Mouse (Mus musculus) spleen, embryonic (tissue): ENCODE results near the gene Cbfa2t2.
"Not testable (repeated sequence)": the region's sequence is repeated elsewhere in the genome, so short reads cannot be mapped to it uniquely, and the experiment has no call there.

Experiments
- CTCF ChIA-PET: fragments of 350-600 bp; sonication (Branson Sonifier 250); formaldehyde crosslinking; loops from one replicate; lab custom pipeline; 2022; lab: Charles Lee

The Cbfa2t2 gene

DNA sequence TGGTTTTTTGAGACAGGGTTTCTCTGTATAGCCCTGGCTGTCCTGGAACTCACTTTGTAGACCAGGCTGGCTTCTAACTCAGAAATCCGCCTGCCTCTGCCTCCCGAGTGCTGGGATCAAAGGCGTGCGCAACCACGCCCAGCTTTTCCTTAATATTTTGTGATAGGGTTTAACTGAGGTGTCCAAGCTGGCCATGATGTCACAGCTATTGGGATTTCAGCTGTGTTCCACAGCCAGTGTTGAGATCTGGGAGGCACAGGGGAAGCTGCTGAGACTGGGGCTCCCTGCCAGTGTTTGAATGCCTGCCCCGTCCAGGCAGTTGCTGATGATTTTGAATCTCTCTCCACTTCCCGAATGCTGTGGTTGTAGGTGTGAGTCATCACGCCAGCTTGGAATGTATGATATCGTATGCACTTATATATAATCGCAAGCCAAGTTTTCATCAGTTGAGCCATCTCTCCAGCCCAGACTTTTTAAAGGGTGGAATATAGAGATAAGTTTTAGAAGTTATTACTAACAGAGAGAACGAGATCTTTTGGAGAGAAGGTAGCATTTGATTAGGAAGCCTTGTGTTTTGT lies 27.4 kb downstream of the Cbfa2t2 start:
- CTCF ChIA-PET, result no interaction called here

DNA sequence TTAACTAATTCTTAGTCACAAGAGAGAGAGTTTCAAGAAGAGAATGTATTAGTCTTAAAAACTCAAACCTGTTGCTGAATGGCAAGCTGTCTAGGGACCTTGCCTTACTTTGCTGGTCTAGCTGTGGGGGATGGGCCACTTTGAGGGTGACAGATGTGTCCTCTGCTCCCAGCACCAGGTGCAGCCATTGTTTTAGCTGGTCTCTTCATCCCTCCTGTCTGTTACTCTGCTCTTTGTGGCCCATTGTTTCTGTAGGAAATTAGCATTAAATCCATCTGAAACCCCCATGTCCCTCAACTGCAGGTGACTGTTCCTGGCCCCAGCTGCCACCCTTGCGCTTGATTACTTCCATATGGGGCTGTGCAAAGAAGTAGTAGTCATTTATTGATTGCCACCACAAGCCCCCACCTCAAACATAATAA lies 29.6 kb downstream of the Cbfa2t2 start:
- CTCF ChIA-PET, result interaction anchor here (0.6 kb wide), 1 partner anchor 37 kb away, joined by 3 read pairs; no protein-coding TSS in a partner anchor

DNA sequence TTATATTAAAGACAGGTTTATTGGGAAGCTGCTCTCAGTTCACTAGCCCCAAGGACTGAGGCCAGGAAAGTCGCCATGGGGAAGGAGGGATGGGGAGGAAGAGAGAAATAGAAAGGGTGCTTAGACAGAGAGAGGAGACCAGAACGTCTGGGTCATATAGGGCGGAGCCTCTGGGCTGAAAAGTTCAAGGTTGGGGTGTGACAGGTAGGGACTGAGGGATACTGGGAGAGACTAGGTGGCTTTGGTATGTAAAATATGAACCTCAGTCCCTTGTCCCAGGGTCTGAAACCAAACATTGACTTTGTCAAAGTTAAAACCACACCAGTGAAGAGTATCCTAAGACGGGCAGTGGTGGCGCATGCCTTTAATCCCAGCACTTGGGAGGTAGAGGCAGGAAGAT lies 30.9 kb downstream of the Cbfa2t2 start:
- CTCF ChIA-PET, result interaction anchor here (0.5 kb wide), 1 partner anchor 38 kb away, joined by 3 read pairs; no protein-coding TSS in a partner anchor

- CTCF ChIA-PET, result no interaction called here
Observed at GRCm38 (mm10) chr2:154474251-154475061, 38.2 kb downstream of the Cbfa2t2 start.

DNA sequence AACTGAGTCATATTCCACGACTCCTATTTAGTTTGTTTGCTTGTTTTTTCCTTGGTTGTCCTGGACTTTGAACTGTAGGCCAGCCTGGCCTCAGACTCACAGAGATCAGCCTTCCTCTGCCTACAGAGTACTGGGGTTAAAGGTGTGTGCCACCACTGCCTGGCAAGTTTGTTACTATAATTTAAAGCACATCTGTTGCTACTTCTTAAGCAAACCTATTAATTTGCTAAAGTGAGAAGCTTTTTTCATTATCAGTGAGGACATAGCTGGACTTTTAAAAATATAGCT lies 38.7 kb downstream of the Cbfa2t2 start:
- CTCF ChIA-PET, result no interaction called here

GRCm38 (mm10) chr2:154475861-154476260 lies 39.6 kb downstream of the Cbfa2t2 start:
- CTCF ChIA-PET, result no interaction called here

DNA sequence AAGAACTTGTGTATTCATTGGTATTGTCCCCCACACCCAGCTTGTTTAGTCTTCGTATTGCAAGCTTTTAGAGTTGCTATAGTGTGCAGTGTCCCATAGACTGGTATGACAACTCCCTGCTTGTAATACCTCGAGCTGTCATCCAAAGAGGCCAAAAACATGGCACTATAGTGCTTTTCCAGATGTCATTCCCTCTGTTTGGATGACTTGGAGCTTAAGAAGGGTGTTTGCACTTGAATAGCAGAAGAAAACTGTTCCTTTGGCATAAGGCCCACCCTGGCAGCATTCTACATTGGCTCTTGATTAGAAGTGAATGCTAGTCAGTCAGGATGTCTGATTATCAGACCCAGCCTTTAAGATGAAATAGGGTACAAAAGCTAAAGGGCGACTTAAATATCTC lies 40.7 kb downstream of the Cbfa2t2 start:
- CTCF ChIA-PET, result no interaction called here

- CTCF ChIA-PET, result no interaction called here
Observed at GRCm38 (mm10) chr2:154491788-154492187, 55.5 kb downstream of the Cbfa2t2 start.

GRCm38 (mm10) chr2:154493559-154493958 lies 57.3 kb downstream of the Cbfa2t2 start:
- CTCF ChIA-PET, result not testable (repeated sequence)

DNA sequence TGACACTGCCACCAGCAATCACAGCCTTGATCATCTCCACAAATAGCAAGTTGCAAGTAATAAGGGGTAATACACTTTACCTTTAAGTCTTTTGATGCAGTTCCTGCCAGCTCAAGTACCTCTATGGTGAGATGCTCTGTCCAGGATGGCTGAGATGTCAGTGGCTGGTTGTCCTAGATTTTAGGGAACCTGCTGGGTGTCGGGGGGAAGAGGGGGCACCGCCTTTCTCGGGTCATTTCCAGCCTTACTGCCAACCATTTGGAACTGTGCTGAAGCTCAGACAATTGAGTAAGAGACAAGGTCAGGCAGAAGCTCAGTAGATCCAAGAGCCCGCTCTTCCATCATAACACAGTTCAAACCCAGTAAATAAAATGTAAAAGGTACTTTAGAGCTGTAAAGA lies 58.7 kb downstream of the Cbfa2t2 start:
- CTCF ChIA-PET, result no interaction called here

DNA sequence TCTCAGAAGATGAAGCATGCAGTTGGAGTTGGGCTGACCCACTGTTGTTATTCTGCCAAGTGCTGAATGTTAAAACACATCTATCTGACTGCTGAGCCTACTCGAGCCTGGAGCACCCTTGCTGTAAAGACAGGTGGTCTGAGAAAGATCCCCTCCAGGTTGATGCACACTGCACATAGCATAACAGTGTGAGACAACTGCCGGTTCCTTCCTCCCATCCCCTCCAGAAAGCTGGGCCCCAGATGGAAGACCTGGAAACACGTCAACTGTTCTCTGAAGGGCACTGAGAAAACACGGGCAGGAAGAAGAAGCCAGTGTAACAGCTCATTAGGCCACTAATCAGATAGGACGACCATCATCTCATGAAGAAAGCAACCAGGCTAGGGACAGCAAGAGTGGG lies 62.3 kb downstream of the Cbfa2t2 start:
- CTCF ChIA-PET, result no interaction called here

DNA sequence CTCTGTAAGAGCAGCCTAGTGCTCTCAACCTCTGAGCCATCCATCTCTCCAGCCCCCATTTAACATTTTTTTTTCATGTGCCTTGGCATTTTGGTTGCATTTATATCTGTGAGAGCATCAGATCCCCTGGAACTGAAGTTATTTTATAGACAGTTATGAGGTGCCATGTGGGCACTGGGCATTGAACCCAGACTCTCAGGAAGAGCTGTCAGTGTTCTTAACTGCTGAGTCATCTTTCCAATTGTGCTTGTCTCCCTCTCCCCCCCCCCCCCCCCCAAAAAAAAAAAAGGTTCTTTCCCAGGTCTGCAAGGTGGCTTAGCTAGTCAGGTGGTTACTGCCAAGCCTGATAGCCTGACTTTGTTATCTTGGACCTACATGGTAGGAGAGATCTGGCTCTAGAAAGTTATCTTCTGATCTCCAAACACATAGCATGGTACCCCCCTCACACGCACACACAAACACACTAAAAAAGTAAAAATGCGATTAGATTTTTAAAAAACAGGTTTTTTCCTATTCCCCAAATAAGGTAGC lies 63.5 kb downstream of the Cbfa2t2 start:
- CTCF ChIA-PET, result no interaction called here

GRCm38 (mm10) chr2:154500758-154501157 lies 64.5 kb downstream of the Cbfa2t2 start:
- CTCF ChIA-PET, result no interaction called here

DNA sequence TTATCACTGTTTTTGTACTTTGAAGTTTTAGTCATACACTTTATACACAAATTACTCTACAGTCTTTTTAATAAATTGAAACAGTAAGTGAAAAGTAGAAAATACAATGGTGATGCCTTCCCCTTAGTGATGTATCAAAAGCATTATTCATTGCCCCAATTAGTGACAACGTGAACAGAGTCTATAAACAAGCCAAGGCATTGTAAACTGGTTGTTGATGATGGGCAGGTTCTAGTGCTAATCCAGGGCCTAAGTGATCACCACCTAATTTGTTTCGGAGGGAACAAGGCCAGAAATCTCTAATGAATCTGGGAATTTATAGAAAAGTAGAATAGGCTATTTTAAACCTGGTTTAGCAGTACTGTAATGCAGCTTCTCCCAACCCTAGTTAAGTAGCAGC lies 70.8 kb downstream of the Cbfa2t2 start:
- CTCF ChIA-PET, result no interaction called here

DNA sequence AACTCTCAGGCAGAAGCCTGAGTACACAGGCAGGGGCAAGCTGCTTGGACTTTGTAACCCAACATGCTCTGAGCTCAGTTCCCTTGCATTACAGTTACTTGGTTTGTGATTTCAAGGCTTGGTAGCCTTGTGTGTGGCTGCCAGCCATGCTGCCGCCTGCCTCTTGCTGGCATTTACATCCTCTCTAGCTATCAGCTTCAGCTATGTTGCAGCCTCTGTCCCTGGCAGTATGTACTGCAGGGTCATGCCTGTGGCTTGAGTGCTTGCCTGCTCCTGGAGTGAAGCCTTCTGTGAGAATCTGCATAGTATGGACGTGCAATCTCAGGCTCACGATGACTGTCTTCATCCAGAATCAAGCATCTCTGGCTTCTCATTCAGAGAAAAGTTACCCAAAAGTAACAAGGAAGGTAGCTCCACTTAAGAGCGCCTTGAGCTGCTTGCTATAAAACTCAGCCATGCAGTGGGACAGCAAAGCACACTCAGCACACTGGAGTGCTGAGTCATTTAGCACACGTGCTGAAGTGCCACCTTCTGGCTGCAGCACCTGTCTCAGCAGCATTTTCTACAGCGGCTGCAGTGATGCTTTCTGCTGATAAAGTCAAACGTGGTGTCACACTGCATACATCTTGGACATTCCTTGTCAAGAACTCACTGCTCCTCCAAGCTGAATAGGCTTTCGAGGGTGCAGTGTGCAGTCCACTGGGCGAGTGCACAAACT lies 71.4 kb downstream of the Cbfa2t2 start:
- CTCF ChIA-PET, result no interaction called here

GRCm38 (mm10) chr2:154508450-154508849 lies 72.2 kb downstream of the Cbfa2t2 start:
- CTCF ChIA-PET, result no interaction called here

GRCm38 (mm10) chr2:154510141-154510540 lies 73.9 kb downstream of the Cbfa2t2 start:
- CTCF ChIA-PET, result no interaction called here

GRCm38 (mm10) chr2:154516944-154517343 lies 80.7 kb downstream of the Cbfa2t2 start:
- CTCF ChIA-PET, result no interaction called here

DNA sequence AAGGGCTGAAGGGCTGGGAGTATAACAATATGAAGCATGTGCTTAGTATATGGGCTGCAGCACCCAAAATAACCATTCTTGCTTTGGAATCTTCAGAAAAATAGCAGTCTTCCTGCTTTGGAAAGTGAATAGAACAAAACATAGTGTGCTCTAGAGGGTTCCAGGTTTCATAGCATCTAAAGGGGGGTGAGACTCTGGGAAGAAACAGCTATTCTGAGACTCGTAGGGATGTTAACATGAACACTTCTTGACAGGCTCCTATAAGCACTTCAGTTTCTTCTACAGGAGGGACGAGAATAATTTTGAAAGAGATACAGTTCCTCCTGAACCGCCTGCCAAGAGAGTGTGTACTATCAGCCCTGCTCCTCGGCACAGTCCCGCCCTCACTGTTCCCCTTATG lies 81.1 kb downstream of the Cbfa2t2 start:
- CTCF ChIA-PET, result no interaction called here

DNA sequence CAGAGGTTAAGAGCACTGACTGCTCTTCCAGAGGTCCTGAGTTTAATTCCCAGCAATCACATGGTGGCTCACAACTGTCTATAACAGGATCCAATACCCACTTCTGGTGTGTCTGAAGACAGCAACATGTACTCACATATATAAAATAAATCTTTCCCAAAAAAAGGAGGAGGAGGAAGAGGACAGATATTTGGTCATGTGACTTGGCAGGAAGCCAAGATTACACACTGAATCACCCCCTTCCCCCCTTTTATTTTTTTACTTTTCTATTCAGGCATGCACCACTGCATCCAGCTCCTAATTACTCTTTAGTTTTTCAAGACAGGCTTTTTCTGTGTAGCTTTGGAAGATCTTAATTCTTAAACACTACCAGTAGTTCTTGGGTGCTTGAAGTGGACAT lies 85.2 kb downstream of the Cbfa2t2 start:
- CTCF ChIA-PET, result no interaction called here

GRCm38 (mm10) chr2:154522334-154522733 lies 86.1 kb downstream of the Cbfa2t2 start:
- CTCF ChIA-PET, result no interaction called here

DNA sequence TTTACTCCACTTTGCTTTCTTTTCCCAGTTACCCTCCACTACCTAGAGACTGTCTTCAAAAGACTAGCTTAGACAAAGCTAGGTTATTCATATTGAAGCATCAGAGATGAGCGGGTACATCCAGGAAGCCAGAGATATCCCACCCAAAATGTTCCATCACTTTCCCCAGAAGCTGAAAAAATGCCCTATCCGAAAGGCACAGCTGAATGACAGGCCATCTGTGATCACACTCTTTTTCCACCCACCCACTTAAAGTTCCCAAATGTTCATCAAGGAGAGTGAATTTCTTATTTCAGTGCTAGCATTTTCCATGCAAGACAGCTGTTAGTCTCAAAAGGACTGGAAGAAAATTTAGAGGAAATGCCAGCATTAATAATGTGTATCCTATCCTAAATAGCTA lies 89.0 kb downstream of the Cbfa2t2 start:
- CTCF ChIA-PET, result no interaction called here

DNA sequence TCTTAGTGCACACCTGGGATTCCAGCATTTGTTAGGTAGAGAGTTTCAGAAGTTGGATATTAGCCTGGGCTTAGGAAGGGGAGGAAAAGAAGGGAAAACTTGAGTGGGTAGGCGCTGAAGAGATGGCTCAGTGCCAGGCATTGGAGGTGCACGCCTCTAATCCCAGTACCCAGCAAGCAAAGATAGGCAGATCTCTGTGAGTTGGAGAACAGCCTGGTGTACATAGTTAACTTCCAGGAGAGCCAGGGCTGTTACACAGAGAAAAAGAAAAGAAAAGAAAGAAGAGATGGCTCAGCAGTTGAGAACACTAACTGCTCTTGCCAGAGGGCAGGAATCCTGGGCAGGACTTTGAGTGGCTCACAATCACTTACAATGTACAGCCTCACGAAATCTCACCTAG lies 90.2 kb downstream of the Cbfa2t2 start:
- CTCF ChIA-PET, result no interaction called here
